Mouse (Mus musculus) liver, adult 2 months (tissue): ENCODE data around the gene Med9. TPM values are rescaled to one million over a fixed set of nuclear protein-coding genes. Genes with fewer than 3 reads are reported as not detected.
A peak's percentile ranks its signal among the peaks of the same experiment; 100 is the strongest.

ENCODE experiments used
- DNase-seq: peaks from one replicate; pipeline ENCODE4 v3.0.0-alpha.2; 2011; ENCODE audit warnings: low read depth, low spot score; ENCODE audit errors: extremely low read depth
- H3K27ac ChIP-seq: fragments of 200-500 bp; replicated peaks from 2 replicates; pipeline ENCODE4 v1.5.1; 2012; ENCODE audit warnings: low read depth, mild to moderate bottlenecking, control low read depth, inconsistent platforms, low read length; ENCODE audit not compliant: insufficient read depth
- H3K27me3 ChIP-seq: fragments of 200-500 bp; 2 replicates; pipeline ENCODE4 v1.6.1; 2012; ENCODE audit warnings: mild to moderate bottlenecking, moderate library complexity, low read length, inconsistent platforms; ENCODE audit not compliant: control insufficient read depth, insufficient read depth
- H3K36me3 ChIP-seq: fragments of 200-500 bp; 2 replicates; pipeline ENCODE4 v1.6.1; 2012; ENCODE audit warnings: low read length, inconsistent platforms; ENCODE audit not compliant: control insufficient read depth, insufficient read depth
- H3K4me1 ChIP-seq: fragments of 200-500 bp; 2 replicates; pipeline ENCODE4 v1.6.1; 2011; ENCODE audit warnings: low read length; ENCODE audit not compliant: control insufficient read depth, insufficient read depth
- H3K4me3 ChIP-seq: fragments of 200-500 bp; 2 replicates; pipeline ENCODE4 v1.5.1; 2011; ENCODE audit warnings: low read depth, mild to moderate bottlenecking, control low read depth, low read length, moderate library complexity; ENCODE audit not compliant: insufficient read depth
- H3K79me2 ChIP-seq: fragments of 200-500 bp; 2 replicates; pipeline ENCODE4 v1.6.1; 2012; ENCODE audit warnings: inconsistent platforms, mild to moderate bottlenecking, low read length, moderate library complexity; ENCODE audit not compliant: control insufficient read depth, insufficient read depth
- H3K9ac ChIP-seq: fragments of 200-500 bp; 2 replicates; pipeline ENCODE4 v1.6.1; 2012; ENCODE audit warnings: low read depth, mild to moderate bottlenecking, control low read depth, inconsistent platforms, low read length
- CTCF ChIP-seq: fragments of 200-500 bp; IDR thresholded peaks from 2 replicates; pipeline ENCODE4 v1.5.1; 2011; ENCODE audit warnings: low read depth, low read length, control low read depth
- POLR2A ChIP-seq: fragments of 200-500 bp; IDR thresholded peaks from 2 replicates; pipeline ENCODE4 v1.6.1; 2011; ENCODE audit warnings: low read length, control low read depth; ENCODE audit not compliant: insufficient read depth; ENCODE audit errors: extremely low read depth
- WGBS: fragments of 180-500 bp; shearing (Covaris S2); methylation state at CpG from one replicate; pipeline ENCODE4 v1.1.7; 2018; 5-methylcytosine and 5-hydroxymethylcytosine counted together
- polyA plus RNA-seq: library from polyadenylated mRNA; depleted of rRNA; stranded (reverse); fragments of >200 nt; gene quantifications from 2 replicates; pipeline ENCODE4 v1.2.3, GENCODE M21; 2012; rRNA removed
- total RNA-seq: library from RNA; depleted of rRNA; stranded (reverse); fragments of >200 nt; gene quantifications from 2 replicates; pipeline ENCODE4 v1.2.3, GENCODE M21; 2014; rRNA removed

The Med9 gene
- total RNA-seq: 4.2 and 4.4 TPM in 2 replicates
- 7.3 and 7.8 TPM in 2 replicates for polyA plus RNA-seq

DNA sequence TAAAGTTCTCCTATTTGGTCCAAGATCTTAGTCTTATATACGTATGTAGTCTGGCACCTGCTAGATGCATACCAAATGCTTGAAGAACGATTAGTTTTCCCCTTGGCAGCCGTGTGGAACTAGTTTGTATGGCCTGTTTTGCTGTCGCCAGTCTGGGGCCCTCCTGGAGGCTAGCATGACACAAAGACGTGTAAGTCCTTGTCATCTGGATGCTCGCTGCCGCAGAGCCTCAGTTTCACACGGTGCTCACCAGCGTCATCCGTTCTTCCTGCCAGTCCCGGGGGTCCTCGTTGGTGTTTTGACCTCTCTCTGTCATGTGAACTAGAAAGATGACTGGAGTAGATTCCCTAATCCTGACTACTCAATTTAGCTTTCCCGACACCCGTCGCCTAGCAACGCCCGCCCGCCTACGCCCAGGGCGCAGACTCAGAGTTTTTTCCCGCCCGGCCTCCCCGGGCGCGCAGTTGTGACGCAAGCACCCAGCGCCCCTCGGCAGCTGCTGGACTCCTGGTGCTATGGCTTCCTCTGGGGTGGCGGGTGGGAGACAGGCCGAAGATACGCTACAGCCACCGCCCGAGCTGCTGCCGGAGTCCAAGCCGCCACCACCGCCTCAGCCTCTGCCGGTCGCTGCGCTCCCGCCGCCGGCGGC is at the start of gene Med9:
Gene Med9, plus strand, starts transcription at position 455 of the 649 bp plus-strand sequence.
- 3% methylated on average over 43 of the region's 43 CpGs for WGBS
- H3K79me2 ChIP-seq: peaks cover 28% of the 10 kb centered on the region; the same call in 1 of the 2 replicates
- peak within 1 kb of the TSS; percentile 97 for H3K9ac ChIP-seq
- peaks cover 8% of the 10 kb centered on the region for H3K4me1 ChIP-seq
- peak within 1 kb of the TSS; percentile 40 for H3K27ac ChIP-seq
- no peaks in the 10 kb centered on the region for H3K27me3 ChIP-seq
- H3K4me3 ChIP-seq: peak within 1 kb of the TSS; percentile 90
- TF ChIP-seq POLR2A (0 out of 2 replicates have a peak, but pooled peaks have one; percentile 22), CTCF (no peak)
- peak; percentile 55 for DNase-seq
- no peaks in the 10 kb centered on the region for H3K36me3 ChIP-seq

DNA sequence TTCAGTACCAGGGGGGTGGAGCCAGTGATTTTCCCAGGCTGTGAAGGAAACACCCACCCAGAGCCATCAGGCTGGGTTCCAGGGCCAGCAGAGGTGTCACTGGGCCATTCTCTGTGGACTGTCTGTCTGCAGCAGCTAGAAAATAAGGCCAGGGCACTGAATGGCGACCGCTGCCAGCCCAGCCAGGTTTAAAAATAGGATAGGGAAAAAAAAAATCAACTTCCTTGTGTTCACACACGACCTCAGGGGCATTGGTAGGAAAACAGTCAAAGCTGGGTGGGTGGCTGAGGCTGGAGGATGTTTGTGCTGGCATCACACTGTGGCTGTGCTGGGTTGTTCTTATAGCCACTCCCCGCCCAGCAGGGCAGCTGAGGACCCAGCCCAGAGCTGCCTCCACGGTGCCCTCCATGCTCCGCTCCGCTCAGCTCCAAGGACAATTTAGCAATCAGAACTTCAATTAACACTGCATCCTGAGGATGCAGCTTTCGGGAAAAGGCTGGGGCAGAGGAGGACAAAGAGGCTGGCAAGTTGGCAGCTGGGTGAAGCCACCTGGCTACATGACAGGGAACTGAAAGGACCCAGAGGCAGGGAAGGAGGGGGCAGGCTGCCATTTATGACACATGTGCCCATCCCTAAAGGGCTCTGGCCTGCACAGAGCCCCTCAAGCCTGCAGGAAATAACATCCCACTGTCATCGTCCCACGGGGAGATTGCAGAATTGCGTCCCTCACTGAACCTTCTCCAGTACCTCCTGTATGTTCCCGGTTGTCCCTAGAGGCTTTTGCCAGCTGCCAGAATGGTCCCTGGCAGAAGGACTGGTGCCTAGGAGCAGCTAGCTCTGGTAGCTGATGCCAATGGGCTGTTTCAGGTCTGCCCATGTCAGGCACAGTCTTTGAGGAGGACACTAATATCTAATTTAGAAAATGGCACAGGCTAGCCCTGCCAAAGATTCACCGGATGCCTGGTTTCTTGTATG is 48.0 kb upstream of the Med9 start:
- no peak for DNase-seq
- WGBS: 59% methylated on average over 13 of the region's 13 CpGs
- Histone ChIP-seq H3K4me1 (0 out of 2 replicates have a peak, but pooled peaks cover 5% of the 10 kb centered on the region), H3K36me3 (no peaks in the 10 kb centered on the region), H3K27me3 (no peaks in the 10 kb centered on the region), H3K4me3 (no peak overlapping the region), H3K27ac (no peak overlapping the region), H3K9ac (no peak overlapping the region), H3K79me2 (no peaks in the 10 kb centered on the region)
- TF ChIP-seq CTCF: no peak
- no peak for TF ChIP-seq POLR2A

GRCm38 (mm10) chr11:59900995-59901394 is 47.0 kb upstream of the Med9 start:
- H3K79me2 ChIP-seq: no peaks in the 10 kb centered on the region
- no peak for TF ChIP-seq CTCF
- TF ChIP-seq POLR2A: no peak
- H3K4me3 ChIP-seq: no peak overlapping the region
- 83% methylated on average over 1 of the region's 1 CpGs for WGBS
- no peak for DNase-seq
- H3K4me1 ChIP-seq: 0 out of 2 replicates have a peak, but pooled peaks cover 3% of the 10 kb centered on the region
- no peak overlapping the region for H3K27ac ChIP-seq
- no peaks in the 10 kb centered on the region for H3K27me3 ChIP-seq
- H3K9ac ChIP-seq: no peak overlapping the region
- H3K36me3 ChIP-seq: no peaks in the 10 kb centered on the region

GRCm38 (mm10) chr11:59902045-59902726 is 45.8 kb upstream of the Med9 start:
- WGBS: 51% methylated on average over 8 of the region's 8 CpGs
- no peak overlapping the region for H3K4me3 ChIP-seq
- DNase-seq: peak; percentile 29
- H3K9ac ChIP-seq: 0 out of 2 replicates have a peak overlapping the region, but pooled peaks have one; percentile 3
- TF ChIP-seq CTCF (no peak), POLR2A (no peak)
- H3K79me2 ChIP-seq: no peaks in the 10 kb centered on the region
- H3K4me1 ChIP-seq: 0 out of 2 replicates have a peak, but pooled peaks cover 3% of the 10 kb centered on the region
- peak overlapping the region; percentile 78 for H3K27ac ChIP-seq
- H3K36me3 ChIP-seq: no peaks in the 10 kb centered on the region
- no peaks in the 10 kb centered on the region for H3K27me3 ChIP-seq

DNA sequence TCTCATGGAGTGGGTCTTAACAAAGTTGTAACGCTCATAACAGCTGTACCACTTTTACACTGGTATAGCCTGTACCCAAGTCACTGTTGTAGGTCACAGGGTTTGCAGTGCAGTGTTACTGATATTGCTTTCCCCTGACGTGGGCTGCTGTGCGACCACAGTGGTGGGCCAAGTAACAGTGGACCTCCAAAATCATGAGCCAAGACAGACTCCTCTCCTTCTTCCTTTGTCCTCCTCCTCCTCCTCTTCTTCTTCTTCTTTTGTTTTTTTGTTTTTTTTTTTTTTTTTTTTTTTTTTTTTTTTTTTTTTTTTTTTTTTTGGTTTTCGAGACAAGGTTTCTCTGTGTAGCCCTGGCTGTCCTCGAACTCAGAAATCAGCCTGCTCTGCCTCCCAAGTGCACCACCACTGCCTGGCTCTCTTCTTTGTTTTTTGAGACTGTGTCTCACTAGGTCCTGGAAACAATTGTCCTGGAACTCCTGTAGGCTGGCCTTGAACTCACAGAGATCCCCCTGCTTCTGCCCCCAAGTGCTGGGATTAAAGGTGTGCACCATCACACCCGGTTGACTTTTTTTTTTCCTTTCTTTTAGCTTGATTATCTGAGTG is 41.4 kb upstream of the Med9 start:
- Histone ChIP-seq H3K27me3 (no peaks in the 10 kb centered on the region), H3K4me3 (no peak overlapping the region), H3K4me1 (0 out of 2 replicates have a peak, but pooled peaks cover 3% of the 10 kb centered on the region), H3K79me2 (no peaks in the 10 kb centered on the region), H3K36me3 (no peaks in the 10 kb centered on the region), H3K27ac (no peak overlapping the region), H3K9ac (no peak overlapping the region)
- no peak for DNase-seq
- TF ChIP-seq POLR2A: no peak
- no peak for TF ChIP-seq CTCF
- 89% methylated on average over 6 of the region's 6 CpGs for WGBS
